Mouse (Mus musculus) heart, embryonic 13.5 days (tissue): ENCODE measurements around the gene Fam187a. TPM values are rescaled to one million over a fixed set of nuclear protein-coding genes. Genes with fewer than 3 reads are reported as not detected.

Experiments
- ATAC-seq: fragments of 200-750 bp; cut with Nextera tagmentation; 2 replicates; pipeline ENCODE4 v1.8.0; 2017; ENCODE audit warnings: moderate TSS enrichment; ENCODE audit not compliant: insufficient number of reproducible peaks, low FRiP score, low TSS enrichment; ENCODE audit errors: extremely low read depth
- H3K27ac ChIP-seq: fragments of 300-500 bp; sonication (generic); replicated peaks from 2 replicates; pipeline ENCODE4 v1.5.1; 2015; ENCODE audit warnings: moderate library complexity, mild to moderate bottlenecking, inconsistent platforms
- H3K27me3 ChIP-seq: fragments of 300-500 bp; sonication (generic); replicated peaks from 2 replicates; pipeline ENCODE4 v1.6.1; 2015; ENCODE audit warnings: mild to moderate bottlenecking, inconsistent platforms
- H3K36me3 ChIP-seq: fragments of 300-500 bp; sonication (generic); 2 replicates; pipeline ENCODE4 v1.6.1; 2015; ENCODE audit warnings: mild to moderate bottlenecking, inconsistent platforms
- H3K4me1 ChIP-seq: fragments of 300-500 bp; sonication (generic); 2 replicates; pipeline ENCODE4 v1.6.1; 2015; ENCODE audit warnings: inconsistent platforms
- H3K4me2 ChIP-seq: fragments of 300-500 bp; sonication (generic); 2 replicates; pipeline ENCODE4 v1.6.1; 2015; ENCODE audit warnings: inconsistent platforms, mild to moderate bottlenecking, moderate library complexity
- H3K4me3 ChIP-seq: fragments of 300-500 bp; sonication (generic); 2 replicates; pipeline ENCODE4 v1.5.1; 2015; ENCODE audit warnings: moderate library complexity, mild to moderate bottlenecking, inconsistent platforms
- H3K9ac ChIP-seq: fragments of 300-500 bp; sonication (generic); 2 replicates; pipeline ENCODE4 v1.6.1; 2015; ENCODE audit warnings: inconsistent platforms, mild to moderate bottlenecking, moderate library complexity
- H3K9me3 ChIP-seq: fragments of 300-500 bp; sonication (generic); 2 replicates; pipeline ENCODE4 v1.6.1; 2016; ENCODE audit warnings: inconsistent platforms
- WGBS: fragments of 180-500 bp; shearing (Covaris S2); methylation state at CpG from one replicate; pipeline ENCODE4 v1.1.7; 2015; ENCODE audit warnings: mixed read lengths; 5-methylcytosine and 5-hydroxymethylcytosine counted together
- polyA plus RNA-seq: library from polyadenylated mRNA; unstranded; fragments of >200 nt; fragmentation: Nextera tagmentation; extraction: Ambion mirVana; gene quantifications from 2 replicates; pipeline ENCODE4 v1.2.1, GENCODE M21; 2015

Gene Fam187a
- polyA plus RNA-seq, 1 experiment from 2014 or later = not detected

- WGBS = 34% methylated on average over 4 of the region's 4 CpGs
These were observed 20.7 kb upstream of the Fam187a start for GRCm38 (mm10) chr11:102864272-102864671.

GRCm38 (mm10) chr11:102874801-102875334, 10.1 kb upstream of the Fam187a start:
- Histone ChIP-seq H3K27ac (no peak overlapping the region), H3K36me3 (peaks cover 64% of the 10 kb centered on the region), H3K4me3 (no peak overlapping the region), H3K9ac (no peak overlapping the region), H3K4me2 (no peak overlapping the region), H3K4me1 (peaks cover 8% of the 10 kb centered on the region), H3K9me3 (no peaks in the 10 kb centered on the region), H3K27me3 (no peaks in the 10 kb centered on the region)
- ATAC-seq = no peak
- 84% methylated on average over 7 of the region's 7 CpGs for WGBS

More at GRCm38 (mm10) chr11:102864272-102864671, 20.7 kb upstream of the Fam187a start:
- Histone ChIP-seq H3K4me1 (no peaks in the 10 kb centered on the region), H3K4me2 (no peak overlapping the region), H3K36me3 (peaks cover 95% of the 10 kb centered on the region), H3K9me3 (no peaks in the 10 kb centered on the region), H3K27ac (no peak overlapping the region), H3K27me3 (no peaks in the 10 kb centered on the region), H3K9ac (no peak overlapping the region), H3K4me3 (no peak overlapping the region)
- ATAC-seq = no peak

GRCm38 (mm10) chr11:102879558-102879957, 5.4 kb upstream of the Fam187a start:
- peak overlapping the region; percentile 93 for H3K4me2 ChIP-seq
- WGBS = 90% methylated on average over 2 of the region's 2 CpGs
- no peak for ATAC-seq
- H3K9ac ChIP-seq = no peak overlapping the region; the same call in 1 of the 2 replicates
- no peaks in the 10 kb centered on the region for H3K9me3 ChIP-seq
- no peak overlapping the region for H3K27ac ChIP-seq
- H3K4me1 ChIP-seq = peaks cover 27% of the 10 kb centered on the region
- H3K27me3 ChIP-seq = peaks cover 11% of the 10 kb centered on the region; the same call in 1 of the 2 replicates
- peak overlapping the region; percentile 93 for H3K4me3 ChIP-seq
- H3K36me3 ChIP-seq = peaks cover 32% of the 10 kb centered on the region

- ATAC-seq = peak; percentile 81
- Histone ChIP-seq H3K4me1 (peaks cover 37% of the 10 kb centered on the region), H3K27ac (peak within 1 kb of the TSS; percentile 82), H3K4me3 (peak within 1 kb of the TSS; percentile 93), H3K9me3 (no peaks in the 10 kb centered on the region), H3K27me3 (peaks cover 17% of the 10 kb centered on the region; the same call in 1 of the 2 replicates), H3K9ac (peak within 1 kb of the TSS; percentile 96), H3K36me3 (peaks cover 21% of the 10 kb centered on the region), H3K4me2 (peak within 1 kb of the TSS; percentile 93)
- under 1% methylated on average over 62 of the region's 62 CpGs for WGBS
These were observed 4.2 kb upstream of the Fam187a start, which contains the start of the genes Eftud2 and Ccdc103 for GRCm38 (mm10) chr11:102880585-102881313. Gene Eftud2, minus strand, starts transcription at chr11:102880985. Gene Ccdc103, plus strand, starts transcription at chr11:102881204.

GRCm38 (mm10) chr11:102881314-102882198, 3.4 kb upstream of the Fam187a start:
- Histone ChIP-seq H3K4me2 (peak overlapping the region; percentile 93), H3K4me3 (peak overlapping the region; percentile 93), H3K4me1 (peaks cover 37% of the 10 kb centered on the region), H3K27me3 (peaks cover 23% of the 10 kb centered on the region), H3K36me3 (peaks cover 14% of the 10 kb centered on the region), H3K9ac (peak overlapping the region; percentile 96), H3K27ac (peak overlapping the region; percentile 82), H3K9me3 (no peaks in the 10 kb centered on the region)
- WGBS = 11% methylated on average over 13 of the region's 13 CpGs
- ATAC-seq = no peak

- no peak overlapping the region for H3K9ac ChIP-seq
- no peaks in the 10 kb centered on the region for H3K36me3 ChIP-seq
- ATAC-seq = no peak
- peaks cover 60% of the 10 kb centered on the region for H3K27me3 ChIP-seq
- no peak overlapping the region for H3K4me3 ChIP-seq
- 76% methylated on average over 5 of the region's 5 CpGs for WGBS
- H3K27ac ChIP-seq = no peak overlapping the region
- no peak overlapping the region for H3K4me2 ChIP-seq
- H3K9me3 ChIP-seq = no peaks in the 10 kb centered on the region
- peaks cover 17% of the 10 kb centered on the region for H3K4me1 ChIP-seq
These were observed 2.5 kb downstream of the Fam187a start for GRCm38 (mm10) chr11:102887433-102887832.

GRCm38 (mm10) chr11:102888135-102888534, 3.2 kb downstream of the Fam187a start:
- Histone ChIP-seq H3K9me3 (no peaks in the 10 kb centered on the region), H3K27ac (no peak overlapping the region), H3K9ac (no peak overlapping the region), H3K4me2 (no peak overlapping the region), H3K27me3 (peaks cover 60% of the 10 kb centered on the region), H3K4me1 (peaks cover 22% of the 10 kb centered on the region), H3K36me3 (no peaks in the 10 kb centered on the region), H3K4me3 (no peak overlapping the region)
- no peak for ATAC-seq
- 53% methylated on average over 3 of the region's 3 CpGs for WGBS

GRCm38 (mm10) chr11:102890096-102890495, 5.1 kb downstream of the Fam187a start:
- Histone ChIP-seq H3K4me2 (no peak overlapping the region), H3K27me3 (peaks cover 77% of the 10 kb centered on the region), H3K4me1 (peaks cover 16% of the 10 kb centered on the region), H3K9ac (no peak overlapping the region), H3K9me3 (no peaks in the 10 kb centered on the region), H3K27ac (no peak overlapping the region), H3K36me3 (no peaks in the 10 kb centered on the region), H3K4me3 (no peak overlapping the region)
- WGBS = 71% methylated on average over 5 of the region's 5 CpGs
- no peak for ATAC-seq

GRCm38 (mm10) chr11:102893015-102893651, 8.2 kb downstream of the Fam187a start:
- WGBS = 3% methylated on average over 43 of the region's 43 CpGs
- H3K36me3 ChIP-seq = no peaks in the 10 kb centered on the region
- peak overlapping the region; percentile 80 for H3K4me2 ChIP-seq
- H3K9ac ChIP-seq = peak overlapping the region; percentile 80
- no peak for ATAC-seq
- no peaks in the 10 kb centered on the region for H3K9me3 ChIP-seq
- no peak overlapping the region for H3K27ac ChIP-seq
- peaks cover 15% of the 10 kb centered on the region; the same call in 1 of the 2 replicates for H3K4me1 ChIP-seq
- H3K4me3 ChIP-seq = peak overlapping the region; percentile 48
- H3K27me3 ChIP-seq = peaks cover 79% of the 10 kb centered on the region

GRCm38 (mm10) chr11:102894716-102895115, 9.7 kb downstream of the Fam187a start:
- 90% methylated on average over 4 of the region's 4 CpGs for WGBS
- Histone ChIP-seq H3K27ac (no peak overlapping the region), H3K27me3 (peaks cover 82% of the 10 kb centered on the region), H3K4me1 (peaks cover 15% of the 10 kb centered on the region; the same call in 1 of the 2 replicates), H3K4me3 (no peak overlapping the region), H3K9ac (no peak overlapping the region), H3K9me3 (no peaks in the 10 kb centered on the region), H3K36me3 (no peaks in the 10 kb centered on the region), H3K4me2 (no peak overlapping the region)
- no peak for ATAC-seq
